Mouse (Mus musculus): ENCODE measurements at regions not wholly inside any gene's neighbourhood (a gene's known extent, or its start where the extent isn't known, plus 50 kb on each side); places are given as distances from the start of the nearest gene placed in this dataset.
A peak's percentile ranks its signal among the peaks of the same experiment; 100 is the strongest.

DNA sequence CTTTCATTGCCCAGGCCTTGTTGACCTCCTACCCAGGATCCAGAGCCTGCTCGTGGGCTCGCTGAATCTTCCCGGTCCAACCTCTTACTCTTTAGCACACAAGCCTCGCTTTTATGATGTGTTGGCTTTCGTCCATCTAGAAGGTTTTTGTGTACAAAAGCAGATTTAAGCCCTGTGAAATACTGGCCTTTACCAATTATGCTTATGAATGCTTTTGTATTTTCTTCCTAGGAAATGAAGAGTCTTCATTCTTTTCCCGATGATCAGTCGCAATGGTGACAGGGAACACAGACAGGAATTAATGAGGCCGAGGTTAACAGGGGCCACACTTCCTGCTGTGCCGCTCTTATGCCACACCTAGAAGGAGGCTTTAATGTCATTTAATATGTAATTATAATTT lies 227.4 kb upstream of the Gadl1 start:
- DNase-seq (ENCODE audit: low spot score): no peak

- DNase-seq (ENCODE audit: low spot score): no peak
Measured at GRCm38 (mm10) chr9:115683951-115684350, 225.3 kb upstream of the Gadl1 start.

GRCm38 (mm10) chr9:115686605-115687004 lies 222.7 kb upstream of the Gadl1 start:
- no peak for DNase-seq (ENCODE audit: low spot score)

GRCm38 (mm10) chr9:115692837-115693236 lies 216.4 kb upstream of the Gadl1 start:
- DNase-seq (ENCODE audit: low spot score): no peak

- no peak for DNase-seq (ENCODE audit: low spot score)
Measured at GRCm38 (mm10) chr9:115703791-115704190, 205.5 kb upstream of the Gadl1 start.

GRCm38 (mm10) chr9:115704249-115704648 lies 205.0 kb upstream of the Gadl1 start:
- peak; percentile 20 for DNase-seq (ENCODE audit: low spot score)

DNA sequence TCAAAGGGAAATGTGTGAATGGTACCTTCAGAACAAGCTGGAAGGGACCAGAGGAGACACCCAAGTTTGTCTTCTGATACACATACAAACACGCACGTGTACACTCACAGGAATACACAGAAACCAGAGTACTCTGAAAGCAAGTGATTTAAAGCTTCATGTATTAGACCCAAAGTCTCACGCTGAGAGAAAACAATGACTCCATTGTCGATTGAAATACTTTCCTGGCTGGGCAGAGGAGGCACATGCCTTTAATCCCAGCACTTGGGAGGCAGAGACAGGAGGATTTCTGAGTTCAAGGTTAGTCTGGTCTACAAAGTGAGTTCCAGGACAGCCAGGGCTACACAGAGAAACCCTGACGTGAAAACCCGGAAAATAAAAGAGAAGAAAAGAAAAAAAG lies 203.5 kb upstream of the Gadl1 start:
- DNase-seq (ENCODE audit: low spot score): no peak

GRCm38 (mm10) chr9:115708199-115708934 lies 200.9 kb upstream of the Gadl1 start:
- peak; percentile 6 for DNase-seq (ENCODE audit: low spot score)

GRCm38 (mm10) chr9:115710039-115710739 lies 199.1 kb upstream of the Gadl1 start:
- no peak for DNase-seq (ENCODE audit: low spot score)

GRCm38 (mm10) chr9:115720306-115720705 lies 188.9 kb upstream of the Gadl1 start:
- DNase-seq (ENCODE audit: low spot score): no peak

DNA sequence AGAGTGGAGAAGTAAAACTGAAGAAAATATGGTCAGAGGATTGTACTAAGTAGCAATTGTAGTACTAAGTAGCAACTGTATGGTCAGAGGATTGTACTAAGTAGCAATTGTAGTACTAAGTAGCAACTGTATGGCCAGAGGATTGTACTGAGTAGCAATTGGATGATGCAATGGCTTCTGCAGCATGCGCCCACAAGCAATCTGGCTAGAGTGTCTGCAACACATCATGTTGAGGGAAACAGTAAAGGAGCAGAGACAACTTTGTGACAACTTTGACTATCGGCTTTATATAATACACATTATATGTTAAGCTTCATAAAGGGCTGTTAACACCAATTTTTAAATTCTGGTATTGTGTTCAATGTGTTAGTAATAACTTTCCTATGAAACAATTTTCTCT lies 188.4 kb upstream of the Gadl1 start:
- no peak for DNase-seq (ENCODE audit: low spot score)

DNA sequence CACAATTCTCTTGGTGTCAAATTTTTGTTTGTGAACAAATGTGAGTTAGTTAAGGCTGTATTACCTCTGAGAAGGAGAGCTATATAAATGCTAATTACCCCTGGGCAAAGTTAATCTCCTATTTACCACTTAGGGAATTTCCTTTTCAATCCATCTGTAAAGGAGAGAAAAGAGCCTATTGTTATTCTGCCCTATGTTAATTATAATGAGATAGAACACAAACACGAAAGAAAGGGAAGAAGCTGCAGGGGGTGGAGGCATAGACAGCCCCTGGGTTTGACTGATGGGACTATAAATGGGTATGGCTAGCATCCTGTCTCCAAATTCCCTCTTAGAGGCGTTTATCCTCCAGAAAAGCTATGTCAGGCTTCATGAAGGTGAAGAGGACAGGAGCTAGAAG lies 185.2 kb upstream of the Gadl1 start:
- no peak for DNase-seq (ENCODE audit: low spot score)

- no peak for DNase-seq (ENCODE audit: low spot score)
Measured at GRCm38 (mm10) chr9:115727361-115727760, 181.9 kb upstream of the Gadl1 start.

- DNase-seq (ENCODE audit: low spot score): no peak
Measured at GRCm38 (mm10) chr9:115731557-115731956, 177.7 kb upstream of the Gadl1 start.

GRCm38 (mm10) chr9:115733104-115733503 lies 176.2 kb upstream of the Gadl1 start:
- DNase-seq (ENCODE audit: low spot score): no peak

DNA sequence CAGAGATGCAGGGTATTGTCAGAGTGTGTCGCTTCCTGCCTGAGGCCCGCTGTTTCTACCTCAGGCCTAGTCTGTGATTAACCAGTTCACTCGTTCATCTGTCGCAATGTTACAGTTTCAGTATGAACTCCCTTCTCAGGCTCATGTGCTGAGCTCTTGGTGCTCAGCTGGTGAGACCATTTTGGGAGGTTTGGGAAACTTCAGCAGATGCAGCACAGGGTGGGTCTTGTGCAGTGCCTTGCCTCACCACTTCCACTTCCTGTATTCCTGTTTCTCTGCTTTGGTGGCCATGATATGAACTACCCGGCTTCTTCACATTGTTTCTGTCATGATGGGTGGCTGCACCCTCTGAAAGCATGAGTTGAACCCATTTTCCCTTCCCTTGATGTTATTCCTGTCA lies 169.3 kb upstream of the Gadl1 start:
- DNase-seq (ENCODE audit: low spot score): no peak

GRCm38 (mm10) chr9:115746436-115746835 lies 162.8 kb upstream of the Gadl1 start:
- DNase-seq (ENCODE audit: low spot score): no peak

- DNase-seq (ENCODE audit: low spot score): peak; percentile 59
Measured at GRCm38 (mm10) chr9:115760496-115760895, 148.8 kb upstream of the Gadl1 start.

DNA sequence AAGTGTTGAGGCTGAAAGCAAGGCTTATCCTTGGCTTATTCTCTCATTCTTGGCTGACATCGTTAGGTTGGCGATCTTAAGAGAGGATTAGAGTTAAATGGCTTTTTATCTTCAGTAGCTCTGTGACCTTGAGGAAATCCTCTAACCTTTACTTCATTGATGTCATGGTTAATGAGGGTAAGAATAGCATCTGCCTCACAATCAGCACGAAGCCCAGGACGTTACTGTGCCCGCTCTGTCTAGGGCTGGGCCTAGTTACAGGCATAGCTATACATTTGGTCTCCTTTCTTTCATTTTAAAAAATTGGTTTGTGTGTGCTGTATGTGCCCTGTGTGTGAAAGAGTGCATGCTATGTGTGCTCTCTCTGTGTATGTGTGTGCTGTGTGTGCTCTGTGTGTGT lies 145.1 kb upstream of the Gadl1 start:
- no peak for DNase-seq (ENCODE audit: low spot score)

GRCm38 (mm10) chr9:115766471-115766870 lies 142.8 kb upstream of the Gadl1 start:
- no peak for DNase-seq (ENCODE audit: low spot score)

- DNase-seq (ENCODE audit: low spot score): no peak
Measured at GRCm38 (mm10) chr9:115775112-115775511, 134.1 kb upstream of the Gadl1 start.

- no peak for DNase-seq (ENCODE audit: low spot score)
Measured at GRCm38 (mm10) chr9:115775858-115776257, 133.4 kb upstream of the Gadl1 start.

- DNase-seq (ENCODE audit: low spot score): no peak
Measured at GRCm38 (mm10) chr9:115777097-115777864, 132.0 kb upstream of the Gadl1 start.

All from testis, postnatal 14 days (tissue).